Mouse (Mus musculus) olfactory bulb, adult 2 months (tissue): ENCODE measurements around the gene Vwa7.

Experiments used
- CTCF ChIP-seq: fragments of 200-500 bp; IDR thresholded peaks from 2 replicates; pipeline ENCODE4 v1.5.1; 2012; ENCODE audit warnings: low read depth, mild to moderate bottlenecking, low read length, moderate library complexity; ENCODE audit not compliant: insufficient read depth
- POLR2A ChIP-seq: fragments of 200-500 bp; IDR thresholded peaks from 2 replicates; pipeline ENCODE4 v1.6.1; 2012; ENCODE audit warnings: mild to moderate bottlenecking, low read depth, low read length, moderate library complexity; ENCODE audit not compliant: insufficient read depth

DNA sequence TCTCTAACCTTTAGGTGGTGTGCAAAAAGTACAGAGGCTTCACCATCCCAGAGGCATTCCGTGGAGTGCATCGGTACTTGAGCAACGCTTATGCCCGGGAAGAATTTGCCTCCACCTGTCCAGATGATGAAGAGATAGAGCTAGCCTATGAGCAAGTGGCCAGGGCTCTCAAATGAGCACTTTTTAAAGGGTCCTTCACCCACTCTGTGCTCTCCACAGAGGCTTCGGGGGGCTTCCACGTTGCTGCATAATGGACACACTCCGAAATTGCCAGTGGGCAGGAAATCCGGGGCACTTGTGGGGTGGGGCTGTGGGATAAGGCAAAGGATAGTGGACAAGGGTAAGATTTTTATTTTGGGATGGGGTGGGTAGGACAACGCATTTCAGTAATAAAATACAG, 41.9 kb downstream of the Vwa7 start:
- TF ChIP-seq POLR2A (no peak), CTCF (no peak)
